Mouse (Mus musculus): Measurements from ENCODE around the gene Syngr1. TPM values are rescaled to one million over a fixed set of nuclear protein-coding genes. Genes with fewer than 3 reads are reported as not detected.

The Syngr1 gene
- total RNA-seq (2017), result not detected in 3 replicates

DNA sequence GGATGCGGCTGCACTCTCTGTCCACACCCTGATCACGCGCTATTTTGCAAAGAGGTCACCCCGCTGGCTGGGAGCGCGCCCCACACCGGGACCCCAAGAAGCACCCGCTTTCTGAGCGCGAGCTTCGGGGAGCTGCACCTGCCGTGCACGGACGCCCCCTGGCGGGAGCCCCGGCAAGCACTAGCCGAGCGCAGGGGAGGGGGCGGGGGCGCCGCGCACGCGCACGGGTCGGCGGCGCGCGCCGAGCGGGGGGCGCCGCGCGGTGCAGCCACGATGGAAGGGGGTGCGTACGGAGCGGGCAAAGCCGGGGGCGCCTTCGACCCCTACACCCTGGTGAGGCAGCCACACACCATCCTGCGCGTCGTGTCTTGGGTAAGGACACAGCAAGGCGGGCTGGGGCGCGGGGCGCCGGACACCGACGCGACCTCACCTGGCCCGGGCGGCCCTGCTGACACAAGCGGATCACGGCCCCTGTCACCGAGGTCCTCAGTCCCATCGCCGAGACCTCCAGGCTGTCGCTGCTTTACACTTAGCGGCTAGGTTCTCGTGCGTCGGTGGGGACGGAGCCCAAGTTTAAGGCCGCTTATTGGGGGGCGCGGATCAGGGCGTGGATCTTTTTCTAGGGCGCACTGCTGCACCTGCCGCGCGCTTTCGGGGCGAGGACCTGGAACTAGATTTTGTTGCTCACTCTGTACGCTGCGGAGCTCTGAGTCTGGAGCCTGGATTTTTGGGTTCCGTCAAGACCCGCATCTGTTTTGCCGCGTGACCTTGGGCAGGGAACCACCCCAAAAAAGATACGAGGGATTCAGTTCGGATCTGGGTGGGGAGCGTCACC, at the start of gene Syngr1, which contains the start of gene Rpl3:
TSS of gene Syngr1 (plus strand) at position 214 of the 835 bp plus-strand sequence.
TSS of gene Rpl3 (minus strand) at position 748 of the 835 bp plus-strand sequence.
- no peak for ATAC-seq (replicated peaks; ENCODE audit: insufficient number of reproducible peaks, low FRiP score, low TSS enrichment, poor library complexity, severe bottlenecking)

DNA sequence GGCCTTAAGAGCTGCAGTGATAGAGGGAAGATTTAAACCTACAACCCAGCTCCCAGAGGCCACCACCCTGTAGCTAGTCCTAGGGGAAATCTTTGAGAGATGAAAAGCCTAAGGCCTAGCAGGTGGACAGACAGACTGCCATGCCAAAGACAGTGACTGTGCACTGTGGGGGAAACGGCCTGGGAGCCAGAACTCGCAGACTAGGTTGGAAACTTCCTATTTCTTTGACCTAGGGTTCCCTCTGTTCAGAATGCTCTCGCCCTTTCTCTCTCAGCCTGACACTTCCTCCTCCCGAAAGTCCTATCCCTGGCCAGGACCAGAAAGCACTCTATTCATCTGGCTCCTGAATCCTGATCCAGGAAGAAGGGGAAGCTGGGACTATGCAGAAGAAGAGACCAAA, 49.0 kb upstream of the Syngr1 start:
- 0 out of 2 replicates have a peak, but pooled peaks have one; percentile 50 for ATAC-seq (replicated peaks; ENCODE audit: insufficient number of reproducible peaks, low FRiP score, low TSS enrichment, poor library complexity, severe bottlenecking)

DNA sequence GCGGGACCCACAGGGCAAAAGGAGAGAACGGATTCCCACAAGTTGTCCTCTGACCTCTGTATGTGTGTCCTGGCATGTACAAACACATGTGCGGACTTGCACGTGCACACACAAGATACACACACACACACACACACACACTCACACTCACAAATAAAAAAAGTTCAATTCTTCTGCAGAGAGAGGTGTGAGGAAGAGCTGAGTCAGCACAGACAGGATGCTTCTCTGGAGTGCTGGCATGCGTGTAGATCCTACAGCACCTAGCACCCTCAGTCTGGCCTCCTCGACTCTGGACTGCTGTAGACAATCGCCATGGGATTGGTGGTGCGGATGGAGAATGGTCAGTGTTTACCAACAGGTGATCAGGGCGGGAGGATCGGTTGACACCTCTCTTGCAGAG, 46.9 kb upstream of the Syngr1 start:
- no peak for ATAC-seq (replicated peaks; ENCODE audit: insufficient number of reproducible peaks, low FRiP score, low TSS enrichment, poor library complexity, severe bottlenecking)

DNA sequence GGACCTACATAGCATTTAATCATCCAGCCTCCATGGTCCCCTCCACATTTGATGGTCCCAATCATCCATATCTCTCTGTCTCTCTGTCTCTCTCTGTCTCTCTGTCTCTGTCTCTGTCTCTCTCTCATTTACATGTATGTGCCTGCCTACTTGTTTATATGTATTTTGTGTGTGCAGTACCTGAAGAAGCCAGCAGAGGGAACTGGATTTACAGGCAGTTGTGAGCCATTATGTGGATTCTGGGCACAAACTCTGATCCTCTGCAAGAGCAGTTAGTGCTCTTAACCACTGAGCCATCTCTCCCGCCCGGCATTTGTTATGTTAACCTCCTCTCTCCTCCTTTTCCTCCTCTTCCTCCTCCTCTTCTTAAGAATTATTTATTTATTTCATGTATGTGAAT, 45.4 kb upstream of the Syngr1 start:
- ATAC-seq (replicated peaks; ENCODE audit: insufficient number of reproducible peaks, low FRiP score, low TSS enrichment, poor library complexity, severe bottlenecking), result no peak

DNA sequence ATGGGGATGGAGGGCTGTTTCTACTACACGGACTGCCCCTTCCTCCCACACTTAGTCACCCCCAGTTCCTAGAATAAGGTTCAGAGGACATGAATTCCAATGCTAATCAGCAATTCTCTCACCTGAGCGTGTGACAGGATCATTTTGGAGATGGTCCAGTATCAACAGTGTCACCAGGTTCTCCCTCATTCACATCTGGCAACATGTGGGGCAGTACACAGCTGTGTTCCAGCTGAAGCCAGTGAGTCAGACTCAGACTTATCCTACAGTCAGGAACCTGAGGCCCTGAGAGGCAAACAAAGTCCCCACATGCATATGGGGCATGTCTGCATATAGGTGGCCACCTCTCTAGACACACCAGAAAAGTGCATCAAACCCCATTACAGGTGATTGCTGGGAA, 43.9 kb upstream of the Syngr1 start:
- ATAC-seq (replicated peaks; ENCODE audit: insufficient number of reproducible peaks, low FRiP score, low TSS enrichment, poor library complexity, severe bottlenecking), result no peak

DNA sequence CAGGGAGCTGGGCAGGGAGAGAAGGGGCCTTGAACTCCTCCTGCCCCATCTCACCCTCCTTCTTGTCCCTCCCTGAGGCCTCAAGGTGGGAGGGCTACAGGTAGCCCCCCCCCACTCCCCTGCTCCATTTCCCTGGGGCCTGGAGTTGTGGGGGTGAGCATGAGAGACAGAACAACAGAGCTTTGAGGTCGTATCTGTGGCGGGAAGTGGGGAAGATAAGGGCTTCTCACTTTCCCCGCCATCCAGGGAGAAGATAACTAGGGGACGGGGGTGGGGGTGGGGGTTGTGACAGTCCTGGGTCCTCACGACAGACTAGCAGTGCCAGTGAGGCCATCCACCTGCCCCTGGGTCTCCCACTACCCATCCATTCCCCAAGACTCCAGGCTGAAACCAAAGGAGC, 43.2 kb upstream of the Syngr1 start:
- no peak for ATAC-seq (replicated peaks; ENCODE audit: insufficient number of reproducible peaks, low FRiP score, low TSS enrichment, poor library complexity, severe bottlenecking)

DNA sequence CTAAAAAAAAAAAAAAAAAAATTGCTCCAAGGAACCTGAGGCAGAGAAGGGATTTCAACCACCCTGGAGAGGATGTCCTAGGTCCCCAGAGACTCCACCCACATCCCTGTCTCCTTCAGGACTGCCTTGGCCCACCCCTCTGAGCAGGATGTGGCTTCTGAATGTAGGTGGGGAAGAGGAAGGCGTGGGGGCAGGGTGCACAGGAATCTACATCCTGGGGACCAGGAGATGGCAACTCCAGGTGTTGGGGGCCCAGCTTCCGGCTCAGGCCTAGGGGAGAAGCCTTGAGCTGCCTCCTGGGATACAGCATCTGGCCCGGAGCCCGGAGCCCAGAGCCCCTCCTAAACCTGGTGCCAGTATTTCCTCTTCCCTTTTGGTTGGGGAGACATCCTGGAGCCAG, 41.0 kb upstream of the Syngr1 start:
- ATAC-seq (replicated peaks; ENCODE audit: insufficient number of reproducible peaks, low FRiP score, low TSS enrichment, poor library complexity, severe bottlenecking), result no peak

DNA sequence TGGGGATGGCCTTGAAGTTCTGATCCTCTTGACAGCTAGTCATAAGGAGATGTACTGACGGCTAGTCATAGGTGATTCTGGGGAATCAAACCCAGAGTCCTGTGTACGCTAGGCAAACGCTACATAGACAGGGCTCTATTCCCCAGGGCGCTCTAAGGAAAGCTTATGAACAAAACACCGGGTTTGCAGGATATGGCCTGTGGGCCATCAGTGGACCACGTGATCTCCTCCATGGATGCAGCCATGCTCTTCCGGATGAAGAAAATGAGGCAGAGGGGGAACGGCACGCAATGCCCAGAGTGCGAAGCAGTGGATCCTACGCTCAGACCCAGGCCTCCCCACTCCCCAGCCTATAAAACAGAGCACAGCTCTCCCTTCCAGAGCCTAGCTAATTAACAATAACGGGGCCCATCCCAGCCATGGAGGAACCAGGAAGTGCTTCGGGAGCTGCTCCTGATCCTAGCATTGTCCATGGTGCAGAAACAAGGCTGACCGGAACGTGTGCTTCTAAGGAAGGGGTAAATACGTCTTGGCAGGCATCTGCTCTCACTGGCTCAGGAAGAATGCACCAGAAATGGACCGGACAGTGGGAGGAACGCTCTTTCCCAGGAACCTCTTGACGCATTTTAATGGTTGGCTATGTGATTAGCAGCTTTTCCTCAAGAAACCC, 39.9 kb upstream of the Syngr1 start:
- ATAC-seq (replicated peaks; ENCODE audit: insufficient number of reproducible peaks, low FRiP score, low TSS enrichment, poor library complexity, severe bottlenecking), result no peak

DNA sequence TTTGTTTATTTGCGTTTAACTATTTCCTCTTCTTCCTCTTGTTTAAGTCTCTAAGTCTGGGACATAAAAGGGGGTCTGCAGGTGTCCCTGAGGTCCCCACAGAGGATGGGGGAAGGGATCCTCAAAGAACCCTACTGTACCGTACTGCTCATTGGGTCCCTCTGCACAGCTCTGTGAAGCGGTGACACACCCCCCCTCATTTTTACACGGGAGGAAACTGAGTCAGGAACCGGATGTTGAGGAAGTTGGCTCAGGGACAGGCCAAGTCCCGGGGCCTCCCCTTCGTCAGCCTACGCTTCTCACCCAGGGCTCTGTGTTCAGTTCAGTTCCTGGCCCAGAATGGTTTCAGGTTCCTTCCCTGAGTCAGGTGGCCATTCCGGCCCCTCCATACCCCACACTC, 39.4 kb upstream of the Syngr1 start:
- no peak for ATAC-seq (replicated peaks; ENCODE audit: insufficient number of reproducible peaks, low FRiP score, low TSS enrichment, poor library complexity, severe bottlenecking)

DNA sequence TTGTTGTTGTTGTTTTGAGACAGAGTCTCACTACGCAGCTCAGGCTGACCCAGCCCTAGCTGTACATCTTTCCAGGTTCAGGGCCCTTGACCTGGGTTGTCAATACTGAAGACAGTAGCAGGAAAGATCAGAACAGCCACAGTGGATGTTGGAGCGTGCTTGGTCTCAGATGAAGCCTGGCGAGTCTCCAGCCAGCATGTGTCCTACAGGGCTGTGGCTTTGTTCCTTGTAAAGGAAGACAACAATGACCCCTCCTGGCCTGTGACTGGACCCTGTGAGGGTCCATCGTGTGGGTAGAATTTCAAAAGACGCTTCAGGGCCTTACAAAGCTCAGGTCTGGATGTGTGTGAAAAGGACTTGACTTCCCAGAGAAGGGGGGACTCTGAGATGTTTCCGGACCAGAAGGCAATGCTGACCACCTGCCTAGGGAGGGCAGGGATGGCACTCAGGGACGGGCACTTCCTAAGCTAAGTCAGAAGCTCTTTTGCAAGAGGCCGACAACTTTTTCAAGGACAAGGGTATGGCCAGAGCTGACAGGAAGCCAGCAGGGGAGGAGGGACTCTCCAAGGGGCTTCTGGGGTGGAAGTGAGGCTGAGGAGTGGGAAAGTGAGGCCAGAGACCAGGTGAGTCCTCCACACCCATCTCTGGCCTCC, 37.6 kb upstream of the Syngr1 start:
- ATAC-seq (replicated peaks; ENCODE audit: insufficient number of reproducible peaks, low FRiP score, low TSS enrichment, poor library complexity, severe bottlenecking), result no peak

DNA sequence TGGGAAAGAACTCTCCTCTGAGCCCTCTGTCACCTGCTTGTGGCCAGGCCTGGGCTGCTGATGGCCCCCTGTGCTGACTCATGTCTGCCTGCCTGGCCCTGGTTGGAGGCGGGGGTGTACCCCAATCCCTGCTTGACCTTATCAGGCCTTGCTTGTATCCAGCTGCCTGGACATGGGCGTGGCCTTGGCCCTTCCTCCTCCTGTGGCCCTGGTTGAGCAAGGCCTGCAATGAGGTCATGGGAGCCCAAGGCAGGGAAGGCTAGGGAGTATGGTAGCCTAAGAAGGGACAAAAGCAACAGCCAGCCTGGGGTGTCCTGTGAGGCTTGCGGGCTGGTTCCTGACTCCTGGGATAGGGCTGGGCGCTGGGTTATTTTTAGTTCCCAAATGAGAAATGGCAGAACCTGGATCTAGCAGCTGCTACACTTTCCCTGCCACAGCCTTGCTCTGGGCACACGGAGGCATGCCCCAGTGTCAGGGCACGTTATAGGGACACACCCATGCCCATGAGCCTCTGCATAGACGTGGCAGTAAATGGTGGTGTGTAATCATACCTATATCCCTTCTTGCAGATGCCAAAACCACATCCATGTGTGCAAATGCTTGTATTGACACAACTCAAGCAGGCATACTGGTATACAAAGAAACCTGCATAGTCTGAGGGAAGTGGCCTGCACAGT, 37.0 kb upstream of the Syngr1 start:
- ATAC-seq (replicated peaks; ENCODE audit: insufficient number of reproducible peaks, low FRiP score, low TSS enrichment, poor library complexity, severe bottlenecking), result peak; percentile 86

DNA sequence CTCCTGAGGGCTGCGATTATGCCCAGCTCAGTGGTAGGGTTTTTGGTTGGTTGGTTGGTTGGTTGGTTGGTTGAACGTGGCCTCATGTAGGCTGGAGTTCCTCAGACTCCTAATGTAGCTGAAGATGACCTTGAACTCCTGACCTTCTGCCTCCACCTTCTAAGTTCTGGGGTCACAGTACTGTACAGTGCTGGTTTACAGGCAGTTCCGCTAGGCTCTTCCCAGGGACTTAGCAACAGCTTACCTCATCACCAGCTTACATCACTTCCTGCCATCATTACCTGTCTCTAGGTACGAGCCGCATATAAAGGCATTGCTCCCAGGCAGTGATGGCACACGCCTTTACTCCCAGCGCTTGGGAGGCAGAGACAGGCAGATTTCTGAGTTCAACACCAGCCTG, 33.0 kb upstream of the Syngr1 start:
- no peak for ATAC-seq (replicated peaks; ENCODE audit: insufficient number of reproducible peaks, low FRiP score, low TSS enrichment, poor library complexity, severe bottlenecking)

DNA sequence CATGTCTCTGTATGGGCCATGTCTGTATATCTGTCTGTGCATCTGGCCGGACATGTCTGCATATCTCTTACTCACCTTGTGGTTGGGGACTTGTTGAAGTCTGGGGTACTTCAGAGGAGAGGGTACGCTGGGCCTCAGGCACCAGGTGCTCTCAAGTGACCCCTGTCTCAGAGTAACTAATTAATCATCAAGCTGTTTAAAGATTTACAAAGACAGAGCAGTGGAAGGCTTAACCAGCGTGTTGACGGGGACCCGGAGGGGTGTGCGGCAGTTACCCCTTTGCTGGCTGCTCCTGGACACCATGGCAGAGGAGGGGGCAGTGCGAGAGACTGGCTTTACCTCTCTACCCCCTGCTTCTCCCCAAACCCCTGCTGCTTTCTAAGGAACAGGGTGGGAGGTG, 31.5 kb upstream of the Syngr1 start:
- ATAC-seq (replicated peaks; ENCODE audit: insufficient number of reproducible peaks, low FRiP score, low TSS enrichment, poor library complexity, severe bottlenecking), result no peak

DNA sequence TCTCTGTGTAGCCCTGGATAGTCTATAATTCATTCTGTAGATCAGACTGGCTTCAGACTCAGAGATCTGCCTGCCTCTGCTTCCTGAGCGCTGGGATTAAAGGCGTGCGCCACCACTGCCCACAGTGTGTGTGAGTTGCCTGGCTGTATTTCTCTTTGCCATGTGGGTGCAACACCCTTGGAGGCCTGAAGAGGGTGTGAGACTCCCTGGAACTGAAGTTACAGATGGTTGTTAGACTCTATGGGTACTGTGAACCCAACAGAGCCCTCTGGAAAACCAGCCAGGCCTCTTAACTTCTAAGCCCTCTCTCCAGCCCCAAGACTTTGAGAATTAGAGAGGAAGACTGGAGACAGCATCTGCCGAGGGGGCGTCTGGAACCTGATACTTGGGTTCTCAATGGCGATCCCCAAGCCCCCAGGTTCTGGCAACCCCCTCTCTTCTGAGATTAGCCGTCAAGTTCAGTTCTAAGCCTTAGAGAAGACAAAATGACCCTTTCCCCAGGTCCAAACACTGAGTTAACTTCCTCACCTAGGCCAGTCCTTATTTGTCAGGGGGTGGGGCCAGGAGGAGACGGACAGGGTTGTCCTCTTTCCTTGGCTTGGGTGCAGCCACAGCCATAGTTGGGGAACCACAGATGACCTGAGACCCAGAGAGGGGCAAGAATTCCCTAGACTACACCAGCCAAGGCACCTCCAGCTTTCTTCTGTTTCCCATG, 30.6 kb upstream of the Syngr1 start:
- no peak for ATAC-seq (replicated peaks; ENCODE audit: insufficient number of reproducible peaks, low FRiP score, low TSS enrichment, poor library complexity, severe bottlenecking)

DNA sequence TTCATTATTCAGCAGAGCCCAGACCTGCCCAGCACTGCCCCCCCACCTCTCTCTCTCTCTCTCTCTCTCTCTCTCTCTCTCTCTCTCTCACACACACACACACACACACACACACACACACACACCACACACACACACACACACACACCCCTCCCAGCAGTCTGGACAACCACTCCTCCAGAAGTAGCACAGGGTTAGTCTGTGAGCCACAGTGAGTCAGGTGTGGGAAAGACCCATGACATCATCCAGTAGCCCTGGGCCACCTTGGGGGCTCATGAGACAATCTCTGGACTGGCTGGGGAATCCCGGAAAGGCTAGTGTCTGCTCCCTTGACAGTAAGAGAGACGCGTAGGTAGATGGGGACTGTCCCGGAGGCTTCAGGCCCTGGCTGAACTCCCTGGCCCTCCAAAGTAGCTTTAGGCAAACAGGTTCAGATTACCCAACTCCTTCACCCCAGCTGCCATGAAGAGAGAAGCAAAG, 30.0 kb upstream of the Syngr1 start:
- ATAC-seq (replicated peaks; ENCODE audit: insufficient number of reproducible peaks, low FRiP score, low TSS enrichment, poor library complexity, severe bottlenecking), result no peak

DNA sequence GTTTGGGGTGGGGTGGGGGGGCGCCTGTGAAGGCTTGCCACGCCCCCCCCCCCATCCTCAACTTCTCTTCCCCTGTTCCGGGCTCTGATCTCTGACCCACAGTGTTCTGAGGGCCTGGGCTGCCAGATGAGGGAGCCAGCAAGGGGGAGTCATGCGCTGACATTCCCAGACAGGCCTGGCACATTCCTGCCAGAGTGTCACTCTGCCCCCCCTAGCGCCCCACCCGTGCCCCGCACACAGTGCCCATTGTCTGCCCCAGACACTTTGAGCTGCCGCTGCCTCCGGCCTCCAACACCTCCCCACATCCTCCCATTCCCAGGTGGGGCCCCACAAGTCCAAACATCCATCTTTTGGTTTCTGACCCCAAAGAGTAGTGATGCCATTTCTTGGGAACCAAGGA, 28.8 kb upstream of the Syngr1 start:
- ATAC-seq (replicated peaks; ENCODE audit: insufficient number of reproducible peaks, low FRiP score, low TSS enrichment, poor library complexity, severe bottlenecking), result no peak

DNA sequence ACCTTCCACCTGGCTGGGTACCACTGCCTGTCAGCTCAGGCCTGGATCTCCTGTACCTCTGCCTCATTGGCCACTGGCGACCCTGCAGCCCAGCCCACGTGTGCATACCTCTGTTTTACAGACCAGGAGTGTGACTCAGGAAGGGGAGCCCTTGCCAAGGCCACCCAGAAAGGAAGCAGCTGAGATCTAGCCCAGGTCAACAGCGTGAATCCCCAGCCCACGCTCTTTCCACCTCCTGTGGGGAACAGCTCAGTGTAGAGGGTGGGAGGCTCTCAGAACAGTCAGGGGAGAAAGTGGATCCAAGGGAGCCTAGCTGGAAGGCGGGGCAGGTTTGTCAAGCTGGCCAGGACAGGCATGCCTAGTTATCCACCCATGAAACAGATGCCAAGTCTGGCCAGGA, 28.3 kb upstream of the Syngr1 start:
- ATAC-seq (replicated peaks; ENCODE audit: insufficient number of reproducible peaks, low FRiP score, low TSS enrichment, poor library complexity, severe bottlenecking), result no peak

DNA sequence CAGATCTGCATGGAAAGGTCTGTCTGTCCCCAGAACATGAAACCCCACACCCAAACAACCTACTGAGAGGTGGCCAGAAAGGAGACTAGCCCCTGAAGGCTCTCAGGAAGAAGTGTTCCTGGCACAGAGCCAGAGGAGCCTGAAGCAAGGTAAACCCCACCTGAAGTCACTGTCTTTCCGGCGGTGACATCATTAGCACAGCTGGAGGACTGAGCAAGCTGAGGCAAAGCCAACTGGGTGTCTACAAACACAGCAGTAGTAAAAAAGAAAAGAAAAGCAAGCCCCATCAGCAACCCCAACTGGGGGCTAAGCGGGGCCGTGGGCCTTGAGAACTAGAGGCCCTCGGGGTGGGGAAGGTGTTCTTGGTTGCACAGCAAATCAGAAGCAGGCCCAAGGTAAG, 26.2 kb upstream of the Syngr1 start:
- no peak for ATAC-seq (replicated peaks; ENCODE audit: insufficient number of reproducible peaks, low FRiP score, low TSS enrichment, poor library complexity, severe bottlenecking)

Measured in monocyte, adult 5-6 weeks (primary cell).